Mouse (Mus musculus): ENCODE results near the gene 1700016K19Rik.

GRCm38 (mm10) chr11:76044468-76044867 lies 44.8 kb downstream of the 1700016K19Rik start:
- no peak for TF ChIP-seq CTCF (conservative IDR thresholded peaks at IDR 0.05; ENCODE audit: low read length)
- TF ChIP-seq POU5F1 (IDR thresholded peaks at IDR 0.05; ENCODE audit: borderline replicate concordance, low read length) = no peak

Data from E14TG2a.4 (cell line).